Mouse (Mus musculus) forebrain, embryonic 10.5 days (tissue): ENCODE data around the gene Maged2. TPM values are rescaled to one million over a fixed set of nuclear protein-coding genes. Genes with fewer than 3 reads are reported as not detected.

ENCODE experiments used
- polyA plus RNA-seq: library from polyadenylated mRNA; unstranded; fragments of >200 nt; fragmentation: Nextera tagmentation; extraction: Ambion mirVana; gene quantifications from 2 replicates; pipeline ENCODE4 v1.2.1, GENCODE M21; 2016

Gene Maged2
- polyA plus RNA-seq, 1 experiment from 2014 or later, result 216 TPM

Other genes with a start within 250 kb of the Maged2 start
- 7.2 and 7.9 TPM in 2 replicates for gene Pfkfb1, start 226.1 kb downstream of the Maged2 start, polyA plus RNA-seq
- 27.7 and 30.6 TPM in 2 replicates for gene Apex2, start 224.5 kb downstream of the Maged2 start, polyA plus RNA-seq
- 34.3 and 39.5 TPM in 2 replicates for gene Tro, start 156.8 kb downstream of the Maged2 start, polyA plus RNA-seq
- 41.8 and 44.3 TPM in 2 replicates for gene Gnl3l, start 203.0 kb upstream of the Maged2 start, polyA plus RNA-seq
- gene Fgd1, start 231.8 kb upstream of the Maged2 start, polyA plus RNA-seq, result 11.5 and 13.2 TPM in 2 replicates